In the genomic region with DNA sequence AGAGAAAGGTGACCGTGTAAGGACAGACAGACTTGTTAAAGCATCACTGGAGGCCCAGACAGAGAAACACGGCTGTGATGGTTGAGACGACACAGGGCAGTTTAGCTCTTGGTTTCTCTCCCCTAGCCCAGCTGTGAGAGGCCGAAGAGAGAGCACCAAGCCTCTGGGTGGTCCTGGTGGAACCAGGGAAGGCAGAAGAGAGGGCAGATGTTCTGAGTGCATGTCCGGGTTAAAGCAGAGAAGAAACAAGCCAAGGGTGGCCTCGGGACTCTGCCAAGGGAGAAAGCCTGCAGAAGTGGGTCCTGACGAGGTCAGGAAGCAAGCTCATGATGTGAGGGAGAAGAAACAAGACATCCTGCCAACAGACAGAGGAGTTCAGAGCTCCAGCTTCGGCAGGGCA, we compare ENCODE assay signal across 21 mouse cellular contexts. TPM values are rescaled to one million over a fixed set of nuclear protein-coding genes. Genes with fewer than 3 reads are reported as not detected.
DNase-seq lines count a peak whose midpoint lies in the region; ATAC-seq and TF ChIP-seq lines count a peak whose summit lies in the region.
"Had no signal": no experiment of that assay in that cellular context is flagged by ENCODE, and none has a peak within 500 bp of the region (broad histone marks: within the 10 kb centered on the region; RNA-seq: fewer than 3 reads in every experiment).

No protein-coding gene starts in this region.

- H3K4me2 ChIP-seq in lung, embryonic 16.5 days (ENCODE audit: low read depth, low read length) = no peak overlapping the region
- H3K4me2 ChIP-seq: embryonic facial prominence, embryonic 12.5 days; forebrain, embryonic 13.5 days; forebrain, embryonic 15.5 days had no signal

- no peak for TF ChIP-seq POLR2A in liver, adult 2 months (IDR thresholded peaks at IDR 0.05; ENCODE audit: extremely low read depth, insufficient read depth, low read length)

- 72% methylated on average over 8 of the region's 8 CpGs for WGBS in liver, adult 2 months
- 65% methylated on average over 8 of the region's 8 CpGs for WGBS in lung, embryonic 16.5 days

- no peaks in the 10 kb centered on the region for H3K79me2 ChIP-seq in liver, adult 2 months (ENCODE audit: control insufficient read depth, insufficient read depth, low read length)

- TF ChIP-seq CTCF in liver, adult 2 months (IDR thresholded peaks at IDR 0.05; ENCODE audit: low read depth, low read length) = no peak
- no peak for TF ChIP-seq CTCF in Patski (IDR thresholded peaks at IDR 0.05)

- no peak overlapping the region for H3K9ac ChIP-seq in liver, adult 2 months (ENCODE audit: low read depth, low read length)
- no peak overlapping the region for H3K9ac ChIP-seq in lung, embryonic 16.5 days (ENCODE audit: low read length)
- H3K9ac ChIP-seq: embryonic facial prominence, embryonic 12.5 days; forebrain, embryonic 13.5 days; forebrain, embryonic 15.5 days had no signal

- no peak overlapping the region for H3K27ac ChIP-seq in liver, adult 2 months (replicated peaks; ENCODE audit: insufficient read depth, low read depth, low read length)
- H3K27ac ChIP-seq in lung, embryonic 16.5 days (ENCODE audit: low read length) = no peak overlapping the region
- H3K27ac ChIP-seq: embryonic facial prominence, embryonic 10.5 days; embryonic facial prominence, embryonic 12.5 days; forebrain, embryonic 13.5 days; forebrain, embryonic 15.5 days had no signal

- no peaks in the 10 kb centered on the region for H3K4me1 ChIP-seq in liver, adult 2 months (ENCODE audit: control insufficient read depth, insufficient read depth, low read length)
- 0 out of 2 replicates have a peak, but pooled peaks cover 3% of the 10 kb centered on the region for H3K4me1 ChIP-seq in lung, embryonic 16.5 days (replicated peaks; ENCODE audit: control insufficient read depth, insufficient read depth, low read length)
- H3K4me1 ChIP-seq: forebrain, embryonic 13.5 days; forebrain, embryonic 15.5 days had no signal

- no peaks in the 10 kb centered on the region for H3K9me3 ChIP-seq in lung, embryonic 16.5 days (ENCODE audit: control insufficient read depth, low read length)
- H3K9me3 ChIP-seq: embryonic facial prominence, embryonic 10.5 days; embryonic facial prominence, embryonic 12.5 days; forebrain, embryonic 13.5 days; forebrain, embryonic 15.5 days had no signal

- peak; percentile 62 for ATAC-seq in lung, embryonic 16.5 days (ENCODE audit: low read depth)
- ATAC-seq in Patski = peak; percentile 9
- ATAC-seq: activated CD4-positive, CD25-positive, alpha-beta regulatory T cell, adult 4 months; forebrain, embryonic 13.5 days; forebrain, embryonic 15.5 days had no signal

- no peaks in the 10 kb centered on the region for H3K36me3 ChIP-seq in liver, adult 2 months (ENCODE audit: control insufficient read depth, insufficient read depth, low read length)
- no peaks in the 10 kb centered on the region for H3K36me3 ChIP-seq in lung, embryonic 16.5 days (ENCODE audit: control insufficient read depth, insufficient read depth, low read length)
- H3K36me3 ChIP-seq: embryonic facial prominence, embryonic 10.5 days; embryonic facial prominence, embryonic 12.5 days; forebrain, embryonic 15.5 days had no signal

- H3K4me3 ChIP-seq in liver, adult 2 months (ENCODE audit: insufficient read depth, low read depth, low read length) = no peak overlapping the region
- H3K4me3 ChIP-seq in lung, embryonic 16.5 days (ENCODE audit: low read length) = no peak overlapping the region
- H3K4me3 ChIP-seq: embryonic facial prominence, embryonic 10.5 days; embryonic facial prominence, embryonic 12.5 days; forebrain, embryonic 13.5 days; forebrain, embryonic 15.5 days had no signal

- in situ Hi-C loops in Patski (cut with MboI; ENCODE audit: low pct_unique_long_range_greater_than_20kb) = no loop called here

- CTCF ChIA-PET in Patski (lab: Charles Lee) = interaction anchor here (2.6 kb wide), 1 partner anchor 26 kb away, joined by 8 read pairs; no protein-coding TSS in a partner anchor

- peak; percentile 78 for DNase-seq in heart, adult 11 months
- no peak for DNase-seq in heart, postnatal 4 days
- peak; percentile 1 for DNase-seq in liver, adult 2 months (ENCODE audit: extremely low read depth, low read depth, low spot score)
- DNase-seq in liver = no peak
- no peak for DNase-seq in lung, postnatal 14 days
- DNase-seq in Patski (ENCODE audit: low read depth, low spot score) = no peak
- no peak for DNase-seq in frontal cortex, postnatal 36 days (ENCODE audit: low spot score in 2 of 2)
- DNase-seq: adrenal gland, adult 8-10 months; adrenal gland, postnatal 14 days; adrenal gland, postnatal 36 days; cerebellum, adult 11-12 months; cerebellum, adult 2 months; cerebellum, adult 9-10 months; cerebellum, postnatal 10 days; cerebellum, postnatal 25 days had no signal

- H3K27me3 ChIP-seq in liver, adult 2 months (ENCODE audit: control insufficient read depth, insufficient read depth, low read length) = no peaks in the 10 kb centered on the region
- no peaks in the 10 kb centered on the region for H3K27me3 ChIP-seq in lung, embryonic 16.5 days (ENCODE audit: control insufficient read depth, insufficient read depth, low read depth, low read length)
- H3K27me3 ChIP-seq in Patski = no peaks in the 10 kb centered on the region
- H3K27me3 ChIP-seq: embryonic facial prominence, embryonic 12.5 days; forebrain, embryonic 13.5 days; forebrain, embryonic 15.5 days had no signal

- POLR2A ChIA-PET in Patski (lab: Charles Lee) = no interaction called here

RNA-seq across cellular contexts. Expression of gene Fndc1, which starts 31.5 kb away (rescaled TPM):
- total RNA-seq in heart, postnatal 4 days (2021) = 100 to 1,000 TPM in 1 of 2 experiments, 10 to 100 TPM in 1; 96.0 to 105 TPM
- total RNA-seq in liver, adult 2 months (2014; rRNA removed) = 0.54 and 0.83 TPM in 2 replicates
- 0.02 and 0.25 TPM in 2 replicates for polyA plus RNA-seq in liver, adult 2 months (2012; rRNA removed)
- polyA plus RNA-seq in lung, embryonic 16.5 days (2015; fragmentation: Nextera tagmentation; extraction: Ambion mirVana) = 39.6 and 41.3 TPM in 2 replicates
- 19.7 TPM for polyA plus RNA-seq in Patski (2021)

Comparison
In these comparisons a context has a peak if more than half of its experiments do, and no peak if none do; other contexts are left out.
1. DNase-seq: peak in heart, adult 11 months (single experiment) and liver, adult 2 months (single experiment); none in heart, postnatal 4 days (single experiment), liver (single experiment), lung, postnatal 14 days (single experiment), Patski (single experiment) and frontal cortex, postnatal 36 days (0 of 2).
2. RNA of gene Fndc1, which starts 31.5 kb away (polyA plus RNA-seq): 39.6 to 41.3 TPM in lung, embryonic 16.5 days and 19.7 TPM in Patski (single experiment); 0.02 to 0.25 TPM in liver, adult 2 months; every median in the first group is over 10 times any median in the second.